Mouse (Mus musculus): ENCODE results near the gene Gm17662. TPM values are rescaled to one million over a fixed set of nuclear protein-coding genes. Genes with fewer than 3 reads are reported as not detected.

Gene Gm17662
- total and polyA plus RNA-seq, 3 experiments, result not detected

DNA sequence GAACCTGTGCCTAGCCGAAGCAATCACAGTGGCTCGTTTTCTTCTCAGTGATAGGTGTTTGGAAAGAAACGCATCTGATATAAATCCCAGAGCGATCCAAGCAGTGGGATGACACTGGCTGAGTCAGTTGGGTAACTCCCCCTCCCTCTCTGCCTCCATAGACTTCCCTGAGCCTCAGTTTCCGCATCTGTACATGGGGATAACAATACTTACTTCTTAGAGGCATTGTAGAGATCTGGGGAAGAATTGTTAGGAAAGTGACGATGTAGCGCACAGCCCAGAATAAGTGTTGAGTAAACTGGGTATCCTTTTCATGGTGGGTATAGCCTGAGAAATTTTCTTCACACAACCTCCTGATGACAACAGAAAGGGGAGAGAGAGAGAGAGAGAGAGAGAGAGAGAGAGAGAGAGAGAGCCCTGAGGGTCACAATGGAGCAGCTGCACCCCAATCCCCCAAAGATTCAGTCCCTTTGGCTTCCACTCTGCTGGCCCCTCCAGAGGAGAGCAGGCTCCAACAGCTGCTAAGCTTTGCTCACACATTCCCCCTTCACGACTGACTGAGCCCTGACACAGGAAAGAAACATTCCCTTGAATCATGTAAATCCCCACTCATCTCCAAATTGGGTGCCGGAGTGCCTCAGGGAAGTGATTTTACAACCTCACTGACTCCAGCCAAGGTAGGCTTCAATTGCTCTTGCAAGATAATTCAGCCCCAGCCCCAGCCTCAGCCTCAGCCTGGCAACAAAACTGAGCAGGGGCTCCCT is 31.6 kb downstream of the Gm17662 start:
- DNase-seq, result no peak

GRCm38 (mm10) chr4:104891708-104892107 is 34.6 kb downstream of the Gm17662 start:
- no peak for DNase-seq

- no peak for DNase-seq
Observed at GRCm38 (mm10) chr4:104893588-104893987, 36.5 kb downstream of the Gm17662 start.

DNA sequence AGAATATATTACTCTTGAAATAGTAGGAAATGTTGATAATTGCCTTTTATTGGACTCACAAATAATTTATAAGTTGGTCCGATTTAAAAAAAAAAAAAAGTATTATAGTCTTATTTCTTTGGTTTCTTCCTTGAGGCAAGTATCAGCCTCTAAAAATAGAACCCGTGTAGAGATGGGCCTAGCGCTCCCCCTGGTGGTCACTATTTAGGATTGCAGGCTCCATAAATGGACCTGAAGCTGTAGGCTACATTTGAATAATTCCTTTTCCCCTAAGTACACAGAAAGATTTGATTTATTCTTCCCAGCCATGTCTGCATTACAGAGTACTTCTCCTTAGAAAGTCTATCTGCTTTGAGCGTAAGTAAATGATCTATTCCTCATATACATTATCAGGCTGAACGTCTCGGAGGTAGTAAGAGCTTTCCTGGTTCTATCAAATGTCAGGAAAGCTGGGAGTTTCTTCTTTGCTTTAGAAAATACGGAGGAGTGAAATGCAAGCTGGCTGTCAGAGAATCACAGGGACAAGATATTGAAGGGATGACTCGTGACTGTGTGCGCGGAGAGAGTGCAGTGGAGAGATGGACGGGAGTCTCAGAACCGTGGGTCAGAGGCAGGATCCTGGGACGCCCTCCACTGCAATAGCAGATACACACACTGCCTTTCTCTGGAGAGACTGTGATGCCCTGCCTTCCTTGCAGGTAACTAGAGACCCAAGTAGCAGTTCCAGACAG is 37.0 kb downstream of the Gm17662 start:
- DNase-seq, result peak; percentile 30

- DNase-seq, result no peak
Observed at GRCm38 (mm10) chr4:104902836-104903235, 45.7 kb downstream of the Gm17662 start.

GRCm38 (mm10) chr4:104905049-104905448 is 47.9 kb downstream of the Gm17662 start:
- no peak for DNase-seq

Other genes starting within 250 kb of the Gm17662 start
- gene C8b, start 91.0 kb upstream of the Gm17662 start, total RNA-seq (2021), result 1 to 10 TPM in 1 of 2 experiments, not detected in 1; 1.3 TPM
- 0.18 TPM in 1 of 2 replicates, not detected in the other for gene C8b, start 91.0 kb upstream of the Gm17662 start, polyA plus RNA-seq (2012; rRNA removed)
- under 1 TPM in 1 of 2 experiments, not detected in 1; 0.69 TPM for gene C8a, start 19.1 kb downstream of the Gm17662 start, total RNA-seq (2021)
- not detected in 2 replicates for gene C8a, start 19.1 kb downstream of the Gm17662 start, polyA plus RNA-seq (2012; rRNA removed)
- gene Fyb2, start 56.1 kb downstream of the Gm17662 start, total RNA-seq (2021), result under 1 TPM; 0.55 to 0.78 TPM
- not detected in 2 replicates for gene Fyb2, start 56.1 kb downstream of the Gm17662 start, polyA plus RNA-seq (2012; rRNA removed)